Mouse (Mus musculus): ENCODE data around the gene Sema4d. TPM values are rescaled to one million over a fixed set of nuclear protein-coding genes. Genes with fewer than 3 reads are reported as not detected.
A peak's percentile ranks its signal among the peaks of the same experiment; 100 is the strongest.

Sema4d gene
- total RNA-seq, 2 experiments from 2014 or later, result 12.4 to 15.7 TPM

GRCm38 (mm10) chr13:51778983-51779962 is 14.3 kb downstream of the Sema4d start:
- DNase-seq, result no peak

- no peak for DNase-seq
Measured at GRCm38 (mm10) chr13:51778351-51778982, 15.1 kb downstream of the Sema4d start.

DNA sequence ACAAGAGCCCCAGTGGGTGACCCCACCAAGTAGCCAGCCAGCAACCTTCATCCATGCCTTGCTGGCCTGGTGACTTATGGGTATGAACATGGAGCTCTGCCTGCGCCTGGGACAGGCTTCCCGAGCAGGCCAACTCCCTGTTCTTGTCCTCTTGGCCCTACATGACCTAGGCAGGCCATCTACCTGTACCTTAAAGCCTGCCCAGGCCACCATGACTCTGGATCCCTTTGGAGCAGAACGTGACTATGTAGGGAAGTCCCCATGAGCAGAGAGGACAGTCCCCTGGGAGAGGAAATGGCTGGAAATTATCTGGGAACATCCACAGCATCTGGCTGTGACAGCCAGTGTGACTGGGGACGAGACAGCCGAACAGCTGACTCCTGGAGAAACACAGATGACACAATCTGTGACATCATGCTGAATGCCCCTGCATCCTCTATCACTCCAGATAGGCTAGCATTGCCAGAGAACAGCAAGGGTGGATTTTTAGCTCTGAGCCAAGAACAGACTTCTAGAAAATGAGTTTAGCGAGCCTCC is 15.7 kb downstream of the Sema4d start:
- peak; percentile 18 to 48 for DNase-seq

DNA sequence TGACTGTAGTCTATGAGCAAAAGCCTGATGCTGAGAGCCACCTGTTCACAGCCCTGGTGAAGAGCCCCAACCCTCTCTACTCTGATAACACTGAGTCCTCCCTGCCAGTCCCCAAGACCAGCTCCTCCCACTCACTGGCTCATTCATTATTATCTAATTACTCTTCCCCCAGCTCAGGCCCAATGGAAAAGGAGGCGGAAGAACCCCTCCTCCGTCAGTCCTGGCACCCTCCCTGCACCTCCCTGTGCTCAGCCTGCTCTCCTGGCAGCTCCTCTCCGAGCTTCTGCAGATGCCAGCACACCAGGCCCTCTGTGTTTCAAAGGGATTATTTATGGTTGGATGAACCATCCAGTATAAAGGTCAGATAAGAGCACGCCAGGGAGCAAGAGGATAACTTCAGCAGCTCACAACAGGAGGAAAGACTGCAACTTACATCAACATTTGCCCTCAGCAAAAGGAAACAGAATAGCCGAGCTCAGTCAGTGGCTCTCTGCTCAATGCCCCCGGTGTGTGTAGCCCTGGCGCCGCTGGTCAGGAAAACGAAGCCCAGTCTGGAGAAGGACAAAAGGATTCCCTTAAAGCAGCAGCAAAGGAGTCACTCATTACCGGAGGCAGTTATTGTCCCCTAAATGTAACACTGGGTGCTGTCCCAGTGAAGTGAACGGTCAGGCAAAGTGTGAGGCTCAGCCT is 16.4 kb downstream of the Sema4d start:
- DNase-seq, result peak; percentile 81 to 88

- DNase-seq, result no peak
Measured at GRCm38 (mm10) chr13:51776160-51776737, 17.3 kb downstream of the Sema4d start.

GRCm38 (mm10) chr13:51771802-51772206 is 21.7 kb downstream of the Sema4d start:
- DNase-seq, result no peak

DNA sequence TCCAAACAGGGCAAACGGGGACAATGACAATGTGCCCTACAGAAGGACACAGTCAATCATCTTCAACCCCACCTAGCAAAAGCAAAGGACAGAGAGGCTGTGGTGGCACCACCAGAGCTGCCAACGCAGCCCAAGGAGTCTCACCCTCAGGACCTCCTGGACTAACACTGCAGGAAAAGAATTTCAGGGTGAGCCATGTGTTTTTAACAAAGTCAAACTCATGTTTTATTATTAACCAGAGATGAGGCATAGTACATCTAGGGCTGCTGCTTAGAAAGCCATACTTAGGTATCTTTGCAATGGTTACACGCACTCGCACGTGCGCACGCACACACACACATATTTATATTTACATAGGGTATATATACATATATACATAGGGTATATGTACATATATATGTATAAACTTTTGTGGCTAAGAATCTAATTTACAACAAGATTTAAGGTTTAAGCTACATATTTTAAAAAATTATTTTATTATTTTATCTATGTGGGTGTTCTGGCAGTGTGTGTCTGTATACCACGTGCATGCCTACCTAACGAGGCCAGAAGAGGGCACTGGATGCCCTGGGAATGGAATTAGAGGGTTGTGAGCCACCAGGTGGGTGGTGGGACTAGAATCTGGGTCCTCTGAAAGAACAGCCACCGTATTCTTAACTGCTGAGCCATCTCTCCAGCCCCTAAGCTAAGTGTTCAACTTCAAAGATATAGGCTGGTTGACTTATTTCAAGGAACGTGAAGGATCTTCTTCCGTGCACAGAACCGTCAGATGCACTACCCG is 22.7 kb downstream of the Sema4d start:
- DNase-seq, result no peak

DNA sequence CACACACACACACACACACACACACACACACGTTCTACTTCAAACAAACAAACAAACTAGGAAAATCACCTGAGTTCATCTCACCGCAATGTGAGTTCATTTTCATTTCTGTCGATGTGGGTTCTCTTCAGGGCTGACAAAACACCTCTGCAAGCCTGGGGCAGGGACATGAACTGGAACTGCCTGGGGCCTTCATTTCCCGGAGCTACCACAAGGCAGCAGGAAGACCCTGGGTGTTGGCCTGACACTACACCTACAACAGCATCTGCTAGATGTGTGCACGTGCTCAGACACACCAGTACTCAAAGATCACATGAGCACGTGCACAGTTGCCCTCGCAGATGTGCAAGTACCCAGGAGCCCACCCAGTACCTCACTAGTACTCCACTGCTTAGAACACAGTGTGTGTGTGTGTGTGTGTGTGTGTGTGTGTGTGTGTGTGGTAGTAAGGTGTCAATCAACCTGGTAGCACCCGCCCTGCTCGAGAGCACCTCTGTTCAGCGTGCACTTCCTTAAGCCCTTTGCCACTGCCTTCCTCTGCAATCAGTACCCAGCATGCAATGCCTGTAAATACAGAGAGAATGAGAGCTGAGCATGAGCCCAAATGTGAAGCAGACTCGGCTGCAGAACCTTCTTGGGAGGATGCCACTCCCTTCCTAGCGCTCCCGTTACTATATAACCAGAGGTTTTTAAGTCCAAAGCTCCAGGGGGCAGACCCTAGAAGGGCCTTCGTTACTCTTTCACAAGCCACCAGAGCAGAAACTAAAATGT is 25.4 kb downstream of the Sema4d start:
- no peak for DNase-seq

DNA sequence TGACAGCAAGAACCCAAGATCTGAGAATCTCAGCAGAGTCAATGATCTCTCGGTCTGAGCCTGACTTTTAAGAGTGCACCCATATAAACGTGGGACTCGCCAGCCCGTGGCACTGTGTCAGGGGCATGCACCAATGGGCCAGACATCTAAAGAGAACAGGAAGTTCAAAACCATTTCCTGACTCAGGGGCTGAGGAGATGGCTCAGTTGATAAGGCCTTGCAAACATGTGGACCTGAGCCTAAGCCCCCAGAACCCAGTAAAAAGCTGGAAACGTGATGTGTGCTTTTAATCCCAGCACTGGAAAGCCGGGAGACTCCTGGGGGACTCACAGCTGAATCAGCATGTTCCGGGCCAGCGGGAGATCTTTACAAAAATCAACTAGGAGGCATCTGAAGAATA is 26.0 kb downstream of the Sema4d start:
- no peak for DNase-seq

- DNase-seq, result no peak
Measured at GRCm38 (mm10) chr13:51766756-51767155, 26.8 kb downstream of the Sema4d start.

DNA sequence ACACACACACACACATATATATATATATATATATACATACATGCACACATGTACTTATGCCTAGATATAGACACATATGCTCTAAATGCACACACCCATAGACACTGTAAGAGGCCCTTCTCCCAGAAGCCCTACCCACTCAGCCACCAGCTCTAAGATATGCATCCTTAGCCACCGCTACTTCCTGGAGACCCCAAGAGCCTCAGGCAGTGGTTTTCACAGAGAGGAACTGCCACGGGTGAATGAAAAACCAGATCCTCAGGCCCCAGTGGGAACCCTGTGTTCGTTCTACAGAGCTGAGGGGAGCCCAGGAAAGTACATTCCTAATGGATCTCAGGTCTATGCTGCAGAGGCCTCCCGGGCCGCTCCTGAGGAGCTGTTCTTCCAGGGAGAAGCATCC is 28.2 kb downstream of the Sema4d start:
- no peak for DNase-seq

- DNase-seq, result peak; percentile 36 to 43
Measured at GRCm38 (mm10) chr13:51763019-51763698, 30.4 kb downstream of the Sema4d start.

DNA sequence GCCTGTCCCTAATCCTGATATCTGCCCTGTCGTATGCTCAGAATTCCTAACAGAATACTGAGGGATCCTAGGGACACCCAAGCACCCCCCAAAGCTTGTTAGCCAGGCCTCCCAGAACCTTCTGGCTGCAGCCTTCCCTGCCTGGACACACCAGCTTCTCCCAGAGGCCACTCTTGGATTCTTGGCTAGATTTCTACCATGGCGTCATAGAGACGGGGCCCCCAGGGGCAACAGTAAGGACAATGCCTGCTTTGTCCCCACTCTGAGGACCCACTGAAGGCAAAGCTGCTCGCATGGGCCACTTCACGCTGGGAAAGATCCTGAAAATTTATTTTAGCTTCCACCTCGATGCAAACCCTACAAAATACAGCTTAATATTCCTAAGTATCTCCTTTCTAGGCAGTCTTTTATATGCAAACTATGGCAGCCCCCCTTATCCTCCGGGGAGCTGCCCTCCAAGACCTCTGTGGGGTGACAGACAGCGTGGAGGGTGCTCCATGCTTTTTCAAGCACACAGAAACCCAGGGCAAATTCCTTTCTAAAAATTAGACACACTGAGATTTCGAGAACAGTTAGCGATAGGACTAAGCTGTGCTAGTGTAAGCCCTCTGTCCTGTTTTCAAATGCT is 32.2 kb downstream of the Sema4d start:
- no peak for DNase-seq

- no peak for DNase-seq
Measured at GRCm38 (mm10) chr13:51759256-51759987, 34.1 kb downstream of the Sema4d start.

DNA sequence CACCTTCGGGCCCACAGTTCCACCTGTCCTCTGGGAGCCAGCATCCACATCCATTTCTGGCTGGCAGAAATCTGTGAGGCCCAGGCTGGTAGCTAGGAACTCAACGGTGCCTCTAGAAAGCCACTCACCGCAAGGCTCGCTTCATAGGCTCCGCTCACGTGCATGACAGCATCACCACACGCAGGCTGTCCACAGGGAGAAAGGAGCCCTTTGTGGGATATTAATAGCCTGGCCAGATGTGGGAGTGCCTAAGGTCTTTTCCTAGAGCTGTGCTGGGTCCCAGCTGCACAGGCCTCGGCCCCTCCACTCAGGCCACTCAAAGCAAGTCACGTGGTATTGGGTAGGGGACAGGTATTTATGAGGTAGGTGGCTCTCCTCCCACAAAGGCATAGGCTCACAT is 35.1 kb downstream of the Sema4d start:
- DNase-seq, result no peak

DNA sequence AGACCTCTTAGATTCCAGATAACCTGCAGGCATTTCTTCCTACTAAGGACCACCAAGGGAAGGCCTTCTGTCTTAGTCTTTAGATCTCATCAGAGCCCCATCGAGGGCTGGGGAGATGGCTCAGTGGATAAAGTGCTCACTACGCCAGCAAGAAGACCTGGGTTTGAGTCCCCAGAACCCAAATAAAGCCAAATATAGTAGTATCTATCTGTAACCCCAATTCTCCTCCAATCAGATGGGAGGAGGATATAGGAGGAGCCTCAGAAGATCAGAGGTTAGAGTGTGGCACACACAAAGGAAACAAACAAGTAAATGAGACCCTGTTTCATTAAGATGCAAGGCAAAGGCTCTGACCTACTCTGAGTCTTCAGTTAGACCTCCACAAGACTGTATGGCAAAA is 36.4 kb downstream of the Sema4d start:
- no peak for DNase-seq

DNA sequence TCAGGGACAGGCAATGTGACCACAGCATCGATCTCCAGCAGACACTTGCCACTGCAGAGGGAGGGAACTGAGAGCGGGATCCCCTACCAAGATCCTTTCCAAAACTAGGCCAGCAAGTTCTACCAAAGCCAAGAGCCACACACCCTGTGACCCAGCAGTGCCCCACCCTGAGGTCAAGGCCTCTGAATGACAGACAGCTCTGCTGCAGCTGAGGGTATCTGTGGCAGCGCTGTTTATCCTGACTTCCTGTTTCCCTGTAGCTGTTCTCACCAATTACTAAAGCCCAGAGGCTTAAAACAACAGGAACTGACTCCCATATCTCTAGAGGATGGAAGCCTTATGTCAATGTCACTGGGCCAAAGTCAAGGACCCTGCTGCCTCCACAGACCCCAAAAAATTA is 37.0 kb downstream of the Sema4d start:
- peak in 1 of 2 experiments; percentile 22 for DNase-seq

DNA sequence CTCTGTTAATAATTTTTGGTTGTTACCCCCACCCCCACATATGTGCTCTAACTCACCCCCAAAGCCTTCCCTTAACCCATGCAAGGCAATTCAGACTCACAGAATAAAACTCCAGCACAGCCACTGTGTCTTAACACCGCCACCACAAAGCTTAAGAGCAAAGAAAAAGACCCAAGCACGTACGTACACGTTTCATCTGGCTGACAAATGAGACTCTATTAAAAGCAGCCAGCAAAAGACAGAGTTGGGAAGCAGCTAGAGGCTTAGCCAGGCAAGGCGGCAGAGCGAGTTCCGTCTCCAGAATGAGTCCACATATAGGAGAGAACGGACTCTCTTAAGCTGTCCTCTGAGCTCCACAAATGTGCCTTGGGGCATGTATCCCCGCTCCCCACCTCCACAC is 37.5 kb downstream of the Sema4d start:
- no peak for DNase-seq

GRCm38 (mm10) chr13:51755584-51755983 is 38.0 kb downstream of the Sema4d start:
- no peak for DNase-seq
